23 mouse cellular contexts compared by ENCODE assay signal in genomic region chr11:33115796-33116195, GRCm38 (mm10). TPM values are rescaled to one million over a fixed set of nuclear protein-coding genes. Genes with fewer than 3 reads are reported as not detected.
"Had no signal": no experiment of that assay in that cellular context is flagged by ENCODE, and none has a peak within 500 bp of the region (broad histone marks: within the 10 kb centered on the region; RNA-seq: fewer than 3 reads in every experiment).

No protein-coding gene starts in this region.

- H3K4me3 ChIP-seq: liver, embryonic 13.5 days; midbrain, embryonic 15.5 days; myocyte; neural tube, embryonic 13.5 days had no signal

- H3K4me1 ChIP-seq: liver, embryonic 13.5 days; midbrain, embryonic 15.5 days; neural tube, embryonic 13.5 days had no signal

- H3K36me3 ChIP-seq: liver, embryonic 13.5 days; midbrain, embryonic 15.5 days had no signal

- ATAC-seq: midbrain, embryonic 15.5 days had no signal

- H3K27ac ChIP-seq: kidney, postnatal 0 days; liver, embryonic 13.5 days; midbrain, embryonic 15.5 days; neural tube, embryonic 13.5 days; stomach, postnatal 0 days had no signal

- H3K27me3 ChIP-seq: midbrain, embryonic 15.5 days; neural tube, embryonic 13.5 days had no signal

- H3K9ac ChIP-seq: liver, embryonic 13.5 days; midbrain, embryonic 15.5 days; neural tube, embryonic 13.5 days had no signal

- H3K4me2 ChIP-seq: liver, embryonic 13.5 days; midbrain, embryonic 11.5 days; midbrain, embryonic 15.5 days; neural tube, embryonic 13.5 days had no signal

- DNase-seq: kidney, adult 2 months; kidney, postnatal 36 days; liver, embryonic 13.5 days; lung, adult 2 months; lung, postnatal 14 days; lung, postnatal 4 days; right cerebral cortex, adult 18-20 months; right cerebral cortex, postnatal 14 days; right cerebral cortex, postnatal 4 days; thymus, adult 2 months; thymus, postnatal 14 days; thymus, postnatal 4 days had no signal

- H3K9me3 ChIP-seq: liver, embryonic 13.5 days; midbrain, embryonic 15.5 days; neural tube, embryonic 13.5 days had no signal

RNA-seq across cellular contexts. Expression of gene Fgf18, which starts 31.4 kb away (rescaled TPM):
- total RNA-seq: liver, adult 2 months; megakaryocyte progenitor cell, adult 5-6 weeks; megakaryocyte-erythroid progenitor cell, adult 5-6 weeks; monocyte, adult 5-6 weeks; neutrophil, adult 5-6 weeks had no signal
- polyA plus RNA-seq: liver, adult 2 months had no signal
